28 mouse cellular contexts compared by ENCODE assay signal in genomic region chr5:135738266-135738665, GRCm38 (mm10). TPM values are rescaled to one million over a fixed set of nuclear protein-coding genes. Genes with fewer than 3 reads are reported as not detected.
A peak's percentile ranks its signal among the peaks of the same experiment; 100 is the strongest.
DNase-seq lines count a peak whose midpoint lies in the region; ATAC-seq and TF ChIP-seq lines count a peak whose summit lies in the region.
"Had no signal": no experiment of that assay in that cellular context is flagged by ENCODE, and none has a peak within 500 bp of the region (broad histone marks: within the 10 kb centered on the region; RNA-seq: fewer than 3 reads in every experiment).

No protein-coding gene starts in this region.

- no peak overlapping the region for H3K4me2 ChIP-seq in heart, embryonic 11.5 days
- H3K4me2 ChIP-seq in lung, embryonic 14.5 days = no peak overlapping the region
- H3K4me2 ChIP-seq: embryonic facial prominence, embryonic 12.5 days; forebrain, embryonic 12.5 days; intestine, embryonic 15.5 days; midbrain, embryonic 12.5 days; neural tube, embryonic 13.5 days; stomach, embryonic 15.5 days had no signal

- H3K4me3 ChIP-seq in heart, embryonic 11.5 days (ENCODE audit: low read depth, low read length) = no peak overlapping the region
- H3K4me3 ChIP-seq in lung, embryonic 14.5 days (ENCODE audit: low read depth, low read length) = no peak overlapping the region
- H3K4me3 ChIP-seq in testis, adult 2 months (ENCODE audit: control insufficient read depth, low read depth, low read length) = peak overlapping the region; percentile 85
- H3K4me3 ChIP-seq: embryonic facial prominence, embryonic 12.5 days; forebrain, embryonic 12.5 days; heart, adult 2 months; intestine, embryonic 15.5 days; left cerebral cortex, adult 2 months; midbrain, embryonic 12.5 days; neural tube, embryonic 13.5 days; stomach, embryonic 15.5 days had no signal

- peaks cover 30% of the 10 kb centered on the region for H3K36me3 ChIP-seq in heart, embryonic 11.5 days (ENCODE audit: control insufficient read depth, insufficient read depth, low read length)
- peaks cover 55% of the 10 kb centered on the region for H3K36me3 ChIP-seq in lung, embryonic 14.5 days (ENCODE audit: insufficient read depth)
- H3K36me3 ChIP-seq in testis, adult 2 months (ENCODE audit: control insufficient read depth, insufficient read depth, low read length) = no peaks in the 10 kb centered on the region; the same call in none of the 2 replicates

- no peak for DNase-seq in heart, adult 11 months
- peak; percentile 24 for DNase-seq in lung, embryonic 14.5 days
- no peak for DNase-seq in lung, postnatal 10 days
- DNase-seq in testis, postnatal 10 days (ENCODE audit: low spot score) = no peak
- DNase-seq in testis, postnatal 14 days (ENCODE audit: low spot score) = peak; percentile 40
- DNase-seq in adrenal gland, postnatal 4 days (ENCODE audit: low spot score in 2 of 2) = no peak
- DNase-seq: adrenal gland, adult 2 months; B cell, adult 2 months; cerebellum, adult 11-12 months; cerebellum, postnatal 25 days; gastrocnemius, postnatal 25 days; heart, adult 2 months; heart, postnatal 4 days; kidney, postnatal 4 days; thymus, postnatal 14 days had no signal

- H3K27me3 ChIP-seq in heart, embryonic 11.5 days (ENCODE audit: control insufficient read depth, insufficient read depth, low read length) = no peaks in the 10 kb centered on the region
- no peaks in the 10 kb centered on the region for H3K27me3 ChIP-seq in lung, embryonic 14.5 days (ENCODE audit: insufficient read depth, low read length)
- H3K27me3 ChIP-seq in testis, adult 2 months (ENCODE audit: control insufficient read depth, insufficient read depth, low read length) = no peaks in the 10 kb centered on the region
- H3K27me3 ChIP-seq: embryonic facial prominence, embryonic 12.5 days; forebrain, embryonic 12.5 days; intestine, embryonic 15.5 days; midbrain, embryonic 12.5 days; neural tube, embryonic 13.5 days; stomach, embryonic 15.5 days had no signal

- no peak for TF ChIP-seq CTCF in lung, embryonic 14.5 days (IDR thresholded peaks at IDR 0.05; ENCODE audit: low read depth)
- TF ChIP-seq CTCF in testis, adult 2 months (IDR thresholded peaks at IDR 0.05; ENCODE audit: control insufficient read depth, insufficient read depth, insufficient replicate concordance, low read depth, low read length) = no peak

- no peak for TF ChIP-seq POLR2A in testis, adult 2 months (IDR thresholded peaks at IDR 0.05; ENCODE audit: control insufficient read depth, low read depth, low read length)

- WGBS in heart, embryonic 11.5 days (ENCODE audit: insufficient replicate concordance) = 15% methylated on average over 6 of the region's 6 CpGs
- 13% methylated on average over 6 of the region's 6 CpGs for WGBS in lung, embryonic 14.5 days

- H3K9ac ChIP-seq in heart, embryonic 11.5 days (ENCODE audit: low read depth, low read length) = no peak overlapping the region
- H3K9ac ChIP-seq in lung, embryonic 14.5 days = no peak overlapping the region
- H3K9ac ChIP-seq: embryonic facial prominence, embryonic 12.5 days; forebrain, embryonic 12.5 days; intestine, embryonic 15.5 days; liver, embryonic 14.5 days; midbrain, embryonic 12.5 days; neural tube, embryonic 13.5 days; stomach, embryonic 15.5 days had no signal

- no peak for ATAC-seq in heart, embryonic 11.5 days (replicated peaks; ENCODE audit: insufficient number of reproducible peaks, low FRiP score, low TSS enrichment)
- no peak for ATAC-seq in lung, embryonic 14.5 days (ENCODE audit: insufficient read depth)
- ATAC-seq: hindbrain, embryonic 16.5 days; intestine, embryonic 15.5 days had no signal

- H3K9me3 ChIP-seq in heart, embryonic 11.5 days (replicated peaks; ENCODE audit: control insufficient read depth, low read length) = no peaks in the 10 kb centered on the region
- no peaks in the 10 kb centered on the region for H3K9me3 ChIP-seq in lung, embryonic 14.5 days (ENCODE audit: low read depth, low read length)
- H3K9me3 ChIP-seq: embryonic facial prominence, embryonic 12.5 days; forebrain, embryonic 12.5 days; intestine, embryonic 15.5 days; neural tube, embryonic 13.5 days; stomach, embryonic 15.5 days had no signal

- peaks cover 6% of the 10 kb centered on the region for H3K4me1 ChIP-seq in heart, embryonic 11.5 days (ENCODE audit: control insufficient read depth, insufficient read depth, low read length)
- no peaks in the 10 kb centered on the region for H3K4me1 ChIP-seq in lung, embryonic 14.5 days (ENCODE audit: insufficient read depth)
- peaks cover 14% of the 10 kb centered on the region for H3K4me1 ChIP-seq in testis, adult 2 months (ENCODE audit: control insufficient read depth, insufficient read depth, low read length)

- H3K27ac ChIP-seq in heart, embryonic 11.5 days (ENCODE audit: low read depth, low read length) = peak overlapping the region; percentile 25; the same call in 1 of the 2 replicates
- H3K27ac ChIP-seq in lung, embryonic 14.5 days (ENCODE audit: low read depth) = no peak overlapping the region
- no peak overlapping the region for H3K27ac ChIP-seq in testis, adult 2 months (ENCODE audit: control insufficient read depth, insufficient read depth, low read depth, low read length)
- H3K27ac ChIP-seq: embryonic facial prominence, embryonic 12.5 days; forebrain, embryonic 12.5 days; heart, adult 2 months; intestine, embryonic 15.5 days; left cerebral cortex, adult 2 months; liver, embryonic 14.5 days; midbrain, embryonic 12.5 days; neural tube, embryonic 13.5 days; stomach, embryonic 15.5 days had no signal

RNA-seq across cellular contexts. Expression of gene Tmem120a, which starts 6.0 kb away (rescaled TPM):
- 31.3 and 34.7 TPM in 2 replicates for polyA plus RNA-seq in heart, embryonic 11.5 days (2014; fragmentation: Nextera tagmentation; extraction: Ambion mirVana)
- 38.6 and 43.5 TPM in 2 replicates for polyA plus RNA-seq in lung, embryonic 14.5 days (2014; fragmentation: Nextera tagmentation; extraction: Ambion mirVana)
- 182 and 184 TPM in 2 replicates for polyA plus RNA-seq in testis, adult 2 months (2012; rRNA removed)
- total RNA-seq in adrenal gland, postnatal 4 days (2021) = 10 to 100 TPM; 46.8 to 53.9 TPM

RNA-seq across cellular contexts. Expression of gene Styxl1, which starts 39.9 kb away (rescaled TPM):
- 0.28 and 0.42 TPM in 2 replicates for polyA plus RNA-seq in heart, embryonic 11.5 days (2014; fragmentation: Nextera tagmentation; extraction: Ambion mirVana)
- polyA plus RNA-seq in lung, embryonic 14.5 days (2014; fragmentation: Nextera tagmentation; extraction: Ambion mirVana) = not detected in 2 replicates
- 70.9 and 81.5 TPM in 2 replicates for polyA plus RNA-seq in testis, adult 2 months (2012; rRNA removed)
- 1 to 10 TPM; 1.6 to 1.7 TPM for total RNA-seq in adrenal gland, postnatal 4 days (2021)
- total RNA-seq: gastrocnemius, postnatal 25 days; heart, adult 2 months; heart, postnatal 4 days; left cerebral cortex, adult 2 months; left cerebral cortex, postnatal 36 days; megakaryocyte progenitor cell, adult 5-6 weeks had no signal
- polyA plus RNA-seq: neural tube, embryonic 13.5 days had no signal

RNA-seq across cellular contexts. Expression of gene Mdh2, which starts 40.0 kb away (rescaled TPM):
- polyA plus RNA-seq in heart, embryonic 11.5 days (2014; fragmentation: Nextera tagmentation; extraction: Ambion mirVana) = 955 and 984 TPM in 2 replicates
- 464 and 470 TPM in 2 replicates for polyA plus RNA-seq in lung, embryonic 14.5 days (2014; fragmentation: Nextera tagmentation; extraction: Ambion mirVana)
- polyA plus RNA-seq in testis, adult 2 months (2012; rRNA removed) = 68.7 and 75.6 TPM in 2 replicates
- total RNA-seq in adrenal gland, postnatal 4 days (2021) = 100 to 1,000 TPM; 433 to 459 TPM

Comparison
In these comparisons a context has a peak if more than half of its experiments do, and no peak if none do; other contexts are left out.
1. DNase-seq: peak in lung, embryonic 14.5 days (single experiment) and testis, postnatal 14 days (single experiment); none in heart, adult 11 months (single experiment), lung, postnatal 10 days (single experiment), testis, postnatal 10 days (single experiment) and adrenal gland, postnatal 4 days (0 of 2).
2. RNA of gene Styxl1, which starts 39.9 kb away (polyA plus RNA-seq): 70.9 to 81.5 TPM in testis, adult 2 months; 0.28 to 0.42 TPM in heart, embryonic 11.5 days and not detected in lung, embryonic 14.5 days; every median in the first group is over 10 times any median in the second.